Mouse (Mus musculus): ENCODE data around the gene Gm20498. TPM values are rescaled to one million over a fixed set of nuclear protein-coding genes. Genes with fewer than 3 reads are reported as not detected.
A peak's percentile ranks its signal among the peaks of the same experiment; 100 is the strongest.
"Not testable (repeated sequence)": the region's sequence is repeated elsewhere in the genome, so short reads cannot be mapped to it uniquely, and the experiment has no call there.

Gene Gm20498
- polyA plus RNA-seq, 1 experiment from 2014 or later: 35.2 TPM

DNA sequence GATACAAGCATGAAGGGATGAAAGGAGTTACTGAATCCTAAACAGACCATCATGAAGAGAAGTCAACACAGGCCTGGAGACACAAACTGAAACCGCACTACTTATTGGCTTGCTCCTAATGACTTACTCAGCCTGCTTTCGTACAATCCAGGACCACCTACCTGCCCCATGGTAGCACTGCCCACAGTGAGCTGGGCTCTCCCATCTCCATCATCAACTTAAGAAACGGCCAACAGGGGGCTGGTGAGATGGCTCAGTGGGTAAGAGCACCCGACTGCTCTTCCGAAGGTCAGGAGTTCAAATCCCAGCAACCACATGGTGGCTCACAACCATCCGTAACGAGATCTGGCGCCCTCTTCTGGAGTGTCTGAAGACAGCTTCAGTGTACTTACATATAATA is 2.1 kb downstream of the Gm20498 start:
- 86% methylated on average over 5 of the region's 8 CpGs for WGBS
- ATAC-seq (ENCODE audit: insufficient number of reproducible peaks, insufficient read depth, low FRiP score, low read depth); H3K4me3 ChIP-seq (ENCODE audit: control insufficient read depth in 1 of 2, insufficient read depth in 1 of 2, low read depth in 1 of 2, low read length in 2 of 2); H3K27ac ChIP-seq (replicated peaks in 1 of 2; ENCODE audit: control insufficient read depth in 1 of 2, insufficient read depth in 1 of 2, low read depth in 2 of 2, low read length in 2 of 2); H3K36me3 ChIP-seq (ENCODE audit: control insufficient read depth, insufficient read depth, low read length); H3K9ac ChIP-seq (ENCODE audit: low read length); H3K9me3 ChIP-seq (ENCODE audit: control insufficient read depth, low read length); H3K27me3 ChIP-seq (ENCODE audit: control insufficient read depth, insufficient read depth, low read length); H3K4me2 ChIP-seq (ENCODE audit: low read length): not testable (repeated sequence)
- H3K4me1 ChIP-seq (ENCODE audit: control insufficient read depth in 2 of 2, insufficient read depth in 2 of 2, low read length in 2 of 2): peaks cover 2 to 12% of the 10 kb centered on the region in 2 experiments; a peak in 1 of 4 replicates

DNA sequence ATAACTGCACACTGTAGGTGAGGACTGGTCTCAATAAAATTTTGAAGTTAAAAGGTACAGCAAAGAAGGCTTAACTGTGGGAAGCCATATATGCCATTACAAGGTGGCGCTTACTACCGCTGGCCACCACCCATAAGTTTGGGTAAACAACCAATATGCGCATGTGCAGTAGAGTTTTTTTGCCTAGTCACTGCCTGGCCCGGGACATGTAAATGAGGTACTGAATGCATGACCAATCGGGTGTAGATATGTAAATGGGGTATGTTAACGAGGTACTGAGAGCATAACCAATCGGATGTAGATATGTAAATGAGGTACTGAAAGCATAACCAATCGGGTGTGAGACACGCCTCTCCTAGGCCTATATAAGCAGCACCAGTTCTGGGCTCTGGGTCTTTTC is 35.8 kb downstream of the Gm20498 start:
- H3K27me3 ChIP-seq (ENCODE audit: control insufficient read depth, insufficient read depth, low read length); H3K9ac ChIP-seq (ENCODE audit: low read length); H3K9me3 ChIP-seq (ENCODE audit: control insufficient read depth, low read length); H3K4me2 ChIP-seq (ENCODE audit: low read length); H3K27ac ChIP-seq (replicated peaks in 1 of 2; ENCODE audit: control insufficient read depth in 1 of 2, insufficient read depth in 1 of 2, low read depth in 2 of 2, low read length in 2 of 2); H3K4me3 ChIP-seq (ENCODE audit: control insufficient read depth in 1 of 2, insufficient read depth in 1 of 2, low read depth in 1 of 2, low read length in 2 of 2); H3K36me3 ChIP-seq (ENCODE audit: control insufficient read depth, insufficient read depth, low read length); H3K4me1 ChIP-seq (ENCODE audit: control insufficient read depth in 2 of 2, insufficient read depth in 2 of 2, low read length in 2 of 2); ATAC-seq (ENCODE audit: insufficient number of reproducible peaks, insufficient read depth, low FRiP score, low read depth): not testable (repeated sequence)
- 97% methylated on average over 9 of the region's 9 CpGs for WGBS

DNA sequence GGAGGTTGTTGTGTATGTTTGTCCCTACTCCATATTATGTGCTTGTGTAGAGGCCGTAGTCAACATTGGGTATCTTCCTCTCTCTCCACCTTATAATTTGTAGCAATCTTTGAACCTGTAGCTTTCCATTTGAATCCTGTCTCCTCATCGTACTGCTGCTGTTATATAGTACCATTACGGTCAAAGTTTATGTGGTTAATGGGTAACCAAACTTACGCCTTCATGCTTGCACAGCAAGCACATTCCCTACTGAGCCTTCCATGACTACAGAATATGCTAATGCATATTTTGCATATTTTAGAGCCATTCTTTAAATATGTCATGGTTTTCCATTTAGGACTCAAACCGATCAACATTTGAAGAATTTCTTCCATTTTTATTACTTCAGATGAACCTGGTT is 42.2 kb downstream of the Gm20498 start:
- no peak overlapping the region for H3K9ac ChIP-seq (ENCODE audit: low read length)
- H3K27me3 ChIP-seq (ENCODE audit: control insufficient read depth, insufficient read depth, low read length): no peaks in the 10 kb centered on the region
- no peaks in the 10 kb centered on the region for H3K36me3 ChIP-seq (ENCODE audit: control insufficient read depth, insufficient read depth, low read length)
- ATAC-seq (ENCODE audit: insufficient number of reproducible peaks, insufficient read depth, low FRiP score, low read depth): no peak
- H3K4me3 ChIP-seq (ENCODE audit: control insufficient read depth in 1 of 2, insufficient read depth in 1 of 2, low read depth in 1 of 2, low read length in 2 of 2): no peak overlapping the region
- H3K27ac ChIP-seq (replicated peaks in 1 of 2; ENCODE audit: control insufficient read depth in 1 of 2, insufficient read depth in 1 of 2, low read depth in 2 of 2, low read length in 2 of 2): no peak overlapping the region
- no peak overlapping the region for H3K4me2 ChIP-seq (ENCODE audit: low read length)
- H3K9me3 ChIP-seq (ENCODE audit: control insufficient read depth, low read length): no peaks in the 10 kb centered on the region
- H3K4me1 ChIP-seq (ENCODE audit: control insufficient read depth in 2 of 2, insufficient read depth in 2 of 2, low read length in 2 of 2): no peaks in the 10 kb centered on the region
- WGBS: 95% methylated on average over 5 of the region's 5 CpGs

DNA sequence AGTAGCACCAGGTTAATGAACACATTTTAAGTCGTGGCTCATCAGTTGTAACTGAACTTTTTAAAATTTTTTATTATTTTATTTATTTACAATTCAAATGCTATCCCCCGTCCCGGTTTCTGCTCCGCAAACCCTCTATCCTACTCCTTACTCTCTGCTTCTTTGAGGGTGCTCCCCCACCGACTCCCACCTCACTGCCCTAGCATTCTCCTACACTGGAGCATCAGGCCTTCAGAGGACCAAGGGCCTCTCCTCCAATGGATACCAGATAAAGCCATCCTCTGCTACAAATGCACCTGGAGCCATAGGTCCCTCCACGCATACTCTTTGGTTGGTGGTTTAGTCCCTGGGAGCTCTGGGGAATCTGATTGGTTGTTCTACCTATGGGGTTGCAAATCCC is 47.4 kb downstream of the Gm20498 start:
- ATAC-seq (ENCODE audit: insufficient number of reproducible peaks, insufficient read depth, low FRiP score, low read depth): 0 out of 2 replicates have a peak, but pooled peaks have one; percentile 33
- Histone ChIP-seq H3K36me3 (ENCODE audit: control insufficient read depth, insufficient read depth, low read length) (no peaks in the 10 kb centered on the region), H3K9ac (ENCODE audit: low read length) (peak overlapping the region; percentile 82; the same call in 1 of the 2 replicates), H3K27ac (replicated peaks in 1 of 2; ENCODE audit: control insufficient read depth in 1 of 2, insufficient read depth in 1 of 2, low read depth in 2 of 2, low read length in 2 of 2) (peak overlapping the region in 1 of 2 experiments; percentile 90; a peak in 2 of 4 replicates), H3K27me3 (ENCODE audit: control insufficient read depth, insufficient read depth, low read length) (no peaks in the 10 kb centered on the region), H3K4me3 (ENCODE audit: control insufficient read depth in 1 of 2, insufficient read depth in 1 of 2, low read depth in 1 of 2, low read length in 2 of 2) (peak overlapping the region; percentile 80 to 93; a peak in 3 of 4 replicates), H3K4me1 (ENCODE audit: control insufficient read depth in 2 of 2, insufficient read depth in 2 of 2, low read length in 2 of 2) (no peaks in the 10 kb centered on the region), H3K4me2 (ENCODE audit: low read length) (peak overlapping the region; percentile 75), H3K9me3 (ENCODE audit: control insufficient read depth, low read length) (no peaks in the 10 kb centered on the region)
- WGBS: 34% methylated on average over 6 of the region's 6 CpGs

DNA sequence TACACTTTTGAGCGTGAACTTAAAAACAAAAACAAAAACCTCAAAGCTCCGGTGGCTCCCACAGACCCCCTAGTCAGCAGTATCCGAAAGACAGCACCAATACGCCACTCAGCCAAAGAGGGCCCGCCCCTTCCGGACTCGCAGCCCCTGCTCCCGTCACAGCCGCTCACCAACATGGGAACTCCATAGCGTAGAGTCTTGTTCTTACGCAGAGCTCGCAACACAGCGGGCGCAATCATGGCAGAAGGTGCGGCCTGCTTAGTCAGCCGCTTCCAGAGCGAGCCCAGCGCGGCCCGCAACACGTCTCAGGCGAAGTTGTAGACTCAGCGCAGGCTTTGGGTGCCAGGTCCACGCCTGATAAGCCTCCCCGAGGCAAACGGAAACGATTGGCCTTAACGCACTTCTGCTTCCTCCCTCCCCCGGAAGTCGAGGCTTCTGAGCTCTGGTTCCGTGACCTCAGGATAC is 47.9 kb downstream of the Gm20498 start, which contains the start of gene Cox16:
TSS of gene Cox16 (minus strand) at position 401 of the 465 bp plus-strand sequence.
- Histone ChIP-seq H3K9ac (ENCODE audit: low read length) (peak within 1 kb of the TSS; percentile 82), H3K4me3 (ENCODE audit: control insufficient read depth in 1 of 2, insufficient read depth in 1 of 2, low read depth in 1 of 2, low read length in 2 of 2) (peak within 1 kb of the TSS; percentile 80 to 93), H3K27ac (replicated peaks in 1 of 2; ENCODE audit: control insufficient read depth in 1 of 2, insufficient read depth in 1 of 2, low read depth in 2 of 2, low read length in 2 of 2) (peak within 1 kb of the TSS; percentile 90 to 97), H3K9me3 (ENCODE audit: control insufficient read depth, low read length) (no peaks in the 10 kb centered on the region), H3K27me3 (ENCODE audit: control insufficient read depth, insufficient read depth, low read length) (no peaks in the 10 kb centered on the region), H3K4me2 (ENCODE audit: low read length) (peak within 1 kb of the TSS; percentile 75), H3K36me3 (ENCODE audit: control insufficient read depth, insufficient read depth, low read length) (no peaks in the 10 kb centered on the region), H3K4me1 (ENCODE audit: control insufficient read depth in 2 of 2, insufficient read depth in 2 of 2, low read length in 2 of 2) (no peaks in the 10 kb centered on the region)
- peak; percentile 95 for ATAC-seq (ENCODE audit: insufficient number of reproducible peaks, insufficient read depth, low FRiP score, low read depth)
- under 1% methylated on average over 31 of the region's 31 CpGs for WGBS

DNA sequence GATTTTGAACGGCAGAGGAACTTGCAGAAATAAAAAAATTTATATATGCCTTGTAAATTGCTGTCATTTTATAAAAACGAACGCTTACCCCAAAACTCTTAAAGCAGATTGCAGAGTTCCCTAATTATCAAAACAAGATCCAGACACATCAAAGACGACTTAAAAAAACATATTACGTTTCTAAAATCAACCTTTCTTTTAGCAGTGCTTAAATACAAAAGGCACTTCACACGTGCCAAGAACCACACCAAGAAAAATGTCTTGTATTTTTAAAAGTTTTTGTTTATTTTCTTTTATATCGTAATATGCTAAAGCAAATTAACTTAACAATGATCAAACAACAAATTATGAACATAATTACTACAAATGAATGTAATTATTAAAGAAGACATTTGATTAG is 48.5 kb downstream of the Gm20498 start:
- H3K27me3 ChIP-seq (ENCODE audit: control insufficient read depth, insufficient read depth, low read length): no peaks in the 10 kb centered on the region
- H3K36me3 ChIP-seq (ENCODE audit: control insufficient read depth, insufficient read depth, low read length): no peaks in the 10 kb centered on the region
- H3K9ac ChIP-seq (ENCODE audit: low read length): peak overlapping the region; percentile 82
- 3% methylated on average over 7 of the region's 7 CpGs for WGBS
- peak overlapping the region; percentile 80 to 93 for H3K4me3 ChIP-seq (ENCODE audit: control insufficient read depth in 1 of 2, insufficient read depth in 1 of 2, low read depth in 1 of 2, low read length in 2 of 2)
- H3K27ac ChIP-seq (replicated peaks in 1 of 2; ENCODE audit: control insufficient read depth in 1 of 2, insufficient read depth in 1 of 2, low read depth in 2 of 2, low read length in 2 of 2): peak overlapping the region in 1 of 2 experiments; percentile 90; a peak in 2 of 4 replicates
- no peak for ATAC-seq (ENCODE audit: insufficient number of reproducible peaks, insufficient read depth, low FRiP score, low read depth)
- peak overlapping the region; percentile 75 for H3K4me2 ChIP-seq (ENCODE audit: low read length)
- no peaks in the 10 kb centered on the region for H3K9me3 ChIP-seq (ENCODE audit: control insufficient read depth, low read length)
- H3K4me1 ChIP-seq (ENCODE audit: control insufficient read depth in 2 of 2, insufficient read depth in 2 of 2, low read length in 2 of 2): no peaks in the 10 kb centered on the region

DNA sequence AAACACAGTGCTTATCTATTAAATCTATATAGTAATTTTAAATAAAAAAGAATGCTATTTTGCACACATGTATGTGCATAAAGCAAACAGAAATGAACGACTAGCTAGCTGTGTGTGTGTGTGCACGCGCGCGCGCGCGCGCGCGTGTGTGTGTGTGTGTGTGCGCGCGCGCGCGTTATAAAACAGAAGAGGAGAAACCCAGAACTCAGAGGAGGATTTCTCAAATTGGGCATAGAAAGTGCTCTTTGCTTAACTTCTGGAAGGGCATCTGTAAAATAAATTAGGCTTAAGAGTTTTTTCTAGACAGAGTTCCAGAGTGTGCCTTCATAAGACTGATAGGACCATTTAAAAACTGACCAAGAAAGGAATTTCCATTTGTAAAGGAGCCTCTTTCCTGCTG is 49.0 kb downstream of the Gm20498 start:
- no peak for ATAC-seq (ENCODE audit: insufficient number of reproducible peaks, insufficient read depth, low FRiP score, low read depth)
- Histone ChIP-seq H3K36me3 (ENCODE audit: control insufficient read depth, insufficient read depth, low read length) (no peaks in the 10 kb centered on the region), H3K27me3 (ENCODE audit: control insufficient read depth, insufficient read depth, low read length) (no peaks in the 10 kb centered on the region), H3K9ac (ENCODE audit: low read length) (peak overlapping the region; percentile 82), H3K4me1 (ENCODE audit: control insufficient read depth in 2 of 2, insufficient read depth in 2 of 2, low read length in 2 of 2) (no peaks in the 10 kb centered on the region), H3K9me3 (ENCODE audit: control insufficient read depth, low read length) (no peaks in the 10 kb centered on the region), H3K4me3 (ENCODE audit: control insufficient read depth in 1 of 2, insufficient read depth in 1 of 2, low read depth in 1 of 2, low read length in 2 of 2) (peak overlapping the region; percentile 24 to 80), H3K4me2 (ENCODE audit: low read length) (peak overlapping the region; percentile 75), H3K27ac (replicated peaks in 1 of 2; ENCODE audit: control insufficient read depth in 1 of 2, insufficient read depth in 1 of 2, low read depth in 2 of 2, low read length in 2 of 2) (no peak overlapping the region)
- 34% methylated on average over 17 of the region's 17 CpGs for WGBS

DNA sequence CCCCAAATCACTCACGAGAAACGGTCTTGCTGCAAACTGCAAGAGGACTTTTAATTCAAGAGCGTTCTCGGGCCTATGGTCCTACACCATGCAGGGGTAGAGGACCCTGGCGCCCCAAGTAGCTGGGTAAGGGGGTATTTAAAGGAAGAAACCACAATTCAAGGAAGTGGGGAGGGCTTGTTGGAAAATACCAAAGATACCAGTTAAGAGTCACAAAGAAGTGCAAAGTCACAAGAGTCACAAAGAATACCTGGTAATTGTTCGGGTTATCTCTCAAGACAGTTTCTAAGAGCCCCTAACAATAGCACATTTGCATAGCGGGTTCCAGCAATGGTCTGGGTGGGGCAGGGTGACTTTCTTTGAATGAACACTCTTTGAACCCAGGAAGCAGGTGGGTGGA is 73.7 kb downstream of the Gm20498 start:
- not testable (repeated sequence) for H3K27me3 ChIP-seq (ENCODE audit: control insufficient read depth, insufficient read depth, low read length); H3K4me1 ChIP-seq (ENCODE audit: control insufficient read depth in 2 of 2, insufficient read depth in 2 of 2, low read length in 2 of 2); H3K9ac ChIP-seq (ENCODE audit: low read length); ATAC-seq (ENCODE audit: insufficient number of reproducible peaks, insufficient read depth, low FRiP score, low read depth); H3K36me3 ChIP-seq (ENCODE audit: control insufficient read depth, insufficient read depth, low read length); H3K4me2 ChIP-seq (ENCODE audit: low read length); H3K4me3 ChIP-seq (ENCODE audit: control insufficient read depth in 1 of 2, insufficient read depth in 1 of 2, low read depth in 1 of 2, low read length in 2 of 2); H3K27ac ChIP-seq (replicated peaks in 1 of 2; ENCODE audit: control insufficient read depth in 1 of 2, insufficient read depth in 1 of 2, low read depth in 2 of 2, low read length in 2 of 2)
- peaks cover 15% of the 10 kb centered on the region for H3K9me3 ChIP-seq (ENCODE audit: control insufficient read depth, low read length)
- 93% methylated on average over 7 of the region's 7 CpGs for WGBS

Measured in heart, embryonic 14.5 days (tissue).